In genomic region chr2:163842043-163842442, GRCm38 (mm10) we compare ENCODE assay signal across 17 mouse cellular contexts.
A peak's percentile ranks its signal among the peaks of the same experiment; 100 is the strongest.
DNase-seq lines count a peak whose midpoint lies in the region.
"Had no signal": no experiment of that assay in that cellular context is flagged by ENCODE, and none has a peak within 500 bp of the region (broad histone marks: within the 10 kb centered on the region; RNA-seq: fewer than 3 reads in every experiment).

No protein-coding gene starts in this region.

- peak; percentile 51 for DNase-seq in lung, postnatal 10 days
- no peak for DNase-seq in lung, adult 18-20 months
- DNase-seq in MN1 (ENCODE audit: low spot score), result peak; percentile 30
- peak; percentile 45 for DNase-seq in lung, postnatal 25 days (ENCODE audit: low spot score)
- peak; percentile 13 for DNase-seq in mesoderm, embryonic 11.5 days (ENCODE audit: low read depth, low spot score)
- DNase-seq in thymus, postnatal 10 days (ENCODE audit: low spot score in 2 of 2), result no peak
- DNase-seq in embryo, embryonic 10 days (ENCODE audit: low spot score), result no peak
- DNase-seq: adrenal gland, postnatal 10 days; cerebellum, adult 11 months; cerebellum, adult 2 months; cerebellum, adult 9-11 months; cerebellum, postnatal 25 days; embryo, embryonic 11 days; forebrain, postnatal 0 days; gastrocnemius, adult 2 months; gastrocnemius, postnatal 14 days; heart, adult 11 months had no signal

Comparison
In these comparisons a context has a peak if more than half of its experiments do, and no peak if none do; other contexts are left out.
1. DNase-seq: peak in lung, postnatal 10 days (single experiment), MN1 (single experiment), lung, postnatal 25 days (single experiment) and mesoderm, embryonic 11.5 days (single experiment); none in lung, adult 18-20 months (0 of 2), thymus, postnatal 10 days (0 of 2) and embryo, embryonic 10 days (single experiment).